Mouse (Mus musculus) limb, embryonic 11.5 days (tissue): ENCODE measurements around the gene Fgfr2. TPM values are rescaled to one million over a fixed set of nuclear protein-coding genes. Genes with fewer than 3 reads are reported as not detected.

ENCODE experiments used
- ATAC-seq: fragments of 200-750 bp; cut with Nextera tagmentation; 2 replicates; pipeline ENCODE4 v1.8.0; 2017; ENCODE audit warnings: low read depth; ENCODE audit not compliant: insufficient number of reproducible peaks, low FRiP score, low TSS enrichment
- DNase-seq: peaks from one replicate; pipeline ENCODE4 v3.0.0-alpha.2; 2015; ENCODE audit warnings: low spot score
- H3K27ac ChIP-seq: fragments of 300-500 bp; sonication (generic); replicated peaks from 2 replicates; pipeline ENCODE4 v1.5.1; 2014; ENCODE audit warnings: low read depth, mild to moderate bottlenecking, low read length
- H3K27me3 ChIP-seq: fragments of 300-500 bp; sonication (generic); 2 replicates; pipeline ENCODE4 v1.6.1; 2014; ENCODE audit warnings: mild to moderate bottlenecking, low read length, mixed read lengths; ENCODE audit not compliant: control insufficient read depth, insufficient read depth
- H3K36me3 ChIP-seq: fragments of 300-500 bp; sonication (generic); 2 replicates; pipeline ENCODE4 v1.6.1; 2014; ENCODE audit warnings: mild to moderate bottlenecking, low read length, moderate library complexity, mixed read lengths; ENCODE audit not compliant: control insufficient read depth, insufficient read depth
- H3K4me1 ChIP-seq: fragments of 300-500 bp; sonication (generic); 2 replicates; pipeline ENCODE4 v1.6.1; 2014; ENCODE audit warnings: low read length, mixed read lengths; ENCODE audit not compliant: control insufficient read depth, insufficient read depth
- H3K4me2 ChIP-seq: fragments of 300-500 bp; sonication (generic); 2 replicates; pipeline ENCODE4 v1.6.1; 2014; ENCODE audit warnings: low read depth, mild to moderate bottlenecking, moderate library complexity; ENCODE audit not compliant: severe bottlenecking
- H3K4me3 ChIP-seq: fragments of 300-500 bp; sonication (generic); 2 replicates; pipeline ENCODE4 v1.5.1; 2014; ENCODE audit warnings: low read depth, low read length
- H3K9ac ChIP-seq: fragments of 300-500 bp; sonication (generic); 2 replicates; pipeline ENCODE4 v1.6.1; 2014; ENCODE audit warnings: mild to moderate bottlenecking, low read length
- H3K9me3 ChIP-seq: fragments of 300-500 bp; sonication (generic); 2 replicates; pipeline ENCODE4 v1.6.1; 2016; ENCODE audit warnings: low read length; ENCODE audit not compliant: control insufficient read depth
- WGBS: fragments of 180-500 bp; shearing (Covaris S2); extraction: QIAGEN DNeasy Blood & Tissue Kit; methylation state at CpG from one replicate; pipeline ENCODE4 v1.1.7; 2014; 5-methylcytosine and 5-hydroxymethylcytosine counted together
- polyA plus RNA-seq: library from polyadenylated mRNA; unstranded; fragments of >200 nt; fragmentation: Nextera tagmentation; extraction: Ambion mirVana; gene quantifications from 2 replicates; pipeline ENCODE4 v1.2.1, GENCODE M21; 2014

Fgfr2 gene
- polyA plus RNA-seq, 1 experiment from 2014 or later: 60.1 TPM

DNA sequence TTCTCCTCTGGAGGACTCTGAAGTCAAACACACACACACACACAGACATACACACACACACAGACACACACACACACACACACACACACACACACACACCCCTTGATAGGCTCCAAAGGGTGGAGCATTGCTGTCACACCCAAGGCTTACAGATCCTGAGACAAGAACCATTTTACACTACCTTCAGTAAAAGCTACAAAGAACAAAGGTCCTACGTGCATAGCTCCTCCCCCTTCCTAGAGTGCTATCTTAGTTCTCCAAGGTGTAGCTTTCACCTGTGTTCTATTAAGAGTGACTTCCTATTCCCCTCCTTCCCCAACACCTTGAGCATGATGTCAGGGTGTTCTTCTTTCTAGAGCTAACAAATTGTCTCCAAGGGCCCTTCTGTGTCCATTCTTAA is 1047.3 kb downstream of the Fgfr2 start:
- H3K4me3 ChIP-seq: no peak overlapping the region
- no peak overlapping the region for H3K27ac ChIP-seq
- WGBS: 79% methylated on average over 1 of the region's 1 CpGs
- H3K36me3 ChIP-seq: no peaks in the 10 kb centered on the region
- H3K4me2 ChIP-seq: no peak overlapping the region
- DNase-seq (no peak), ATAC-seq (no peak)
- H3K4me1 ChIP-seq: no peaks in the 10 kb centered on the region
- no peaks in the 10 kb centered on the region for H3K27me3 ChIP-seq
- no peak overlapping the region for H3K9ac ChIP-seq
- no peaks in the 10 kb centered on the region for H3K9me3 ChIP-seq

DNA sequence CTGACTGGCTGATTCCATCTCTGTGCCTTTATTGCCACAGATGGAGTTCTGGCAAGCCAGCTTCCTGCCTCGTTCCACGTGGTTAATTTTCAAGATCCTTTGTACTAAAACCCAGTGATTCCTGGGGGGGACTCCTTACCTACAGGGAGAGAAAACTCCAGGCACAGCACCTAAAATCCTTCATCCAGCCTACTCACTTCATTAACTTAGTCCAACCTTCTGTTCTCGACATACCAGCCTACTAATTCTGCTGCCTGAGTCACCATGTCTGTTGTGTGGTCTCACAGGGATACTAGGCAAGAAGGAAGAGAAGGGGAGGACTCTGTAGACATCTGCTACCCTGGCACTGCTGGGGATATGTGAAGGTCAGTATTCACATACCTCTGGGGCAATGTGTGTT is 1048.6 kb downstream of the Fgfr2 start:
- Histone ChIP-seq H3K36me3 (no peaks in the 10 kb centered on the region), H3K27ac (no peak overlapping the region), H3K9ac (no peak overlapping the region), H3K4me1 (no peaks in the 10 kb centered on the region), H3K9me3 (no peaks in the 10 kb centered on the region), H3K4me2 (no peak overlapping the region), H3K4me3 (no peak overlapping the region), H3K27me3 (no peaks in the 10 kb centered on the region)
- ATAC-seq (no peak), DNase-seq (no peak)
- WGBS: 55% methylated on average over 3 of the region's 3 CpGs

GRCm38 (mm10) chr7:132070877-132071625 is 1052.1 kb downstream of the Fgfr2 start:
- Histone ChIP-seq H3K9me3 (no peaks in the 10 kb centered on the region), H3K27me3 (no peaks in the 10 kb centered on the region), H3K36me3 (no peaks in the 10 kb centered on the region), H3K4me1 (no peaks in the 10 kb centered on the region), H3K4me2 (no peak overlapping the region), H3K4me3 (no peak overlapping the region), H3K27ac (no peak overlapping the region), H3K9ac (no peak overlapping the region)
- ATAC-seq: no peak
- no peak for DNase-seq
- 95% methylated on average over 6 of the region's 6 CpGs for WGBS

- Histone ChIP-seq H3K9ac (no peak overlapping the region), H3K4me2 (no peak overlapping the region), H3K27me3 (no peaks in the 10 kb centered on the region), H3K9me3 (no peaks in the 10 kb centered on the region), H3K4me3 (no peak overlapping the region), H3K27ac (no peak overlapping the region), H3K36me3 (no peaks in the 10 kb centered on the region), H3K4me1 (no peaks in the 10 kb centered on the region)
- ATAC-seq (no peak), DNase-seq (no peak)
- WGBS: 86% methylated on average over 5 of the region's 5 CpGs
These were observed 1055.2 kb downstream of the Fgfr2 start for GRCm38 (mm10) chr7:132067951-132068350.

- H3K36me3 ChIP-seq: no peaks in the 10 kb centered on the region
- no peak overlapping the region for H3K4me3 ChIP-seq
- H3K9me3 ChIP-seq: no peaks in the 10 kb centered on the region
- no peaks in the 10 kb centered on the region for H3K27me3 ChIP-seq
- H3K4me1 ChIP-seq: no peaks in the 10 kb centered on the region
- no peak overlapping the region for H3K27ac ChIP-seq
- H3K4me2 ChIP-seq: no peak overlapping the region
- DNase-seq (no peak), ATAC-seq (no peak)
- 82% methylated on average over 5 of the region's 5 CpGs for WGBS
- no peak overlapping the region for H3K9ac ChIP-seq
These were observed 1055.6 kb downstream of the Fgfr2 start for GRCm38 (mm10) chr7:132067511-132067910.

- no peaks in the 10 kb centered on the region for H3K9me3 ChIP-seq
- H3K4me1 ChIP-seq: 0 out of 2 replicates have a peak, but pooled peaks cover 2% of the 10 kb centered on the region
- no peak overlapping the region for H3K4me3 ChIP-seq
- ATAC-seq: no peak
- H3K4me2 ChIP-seq: no peak overlapping the region
- 80% methylated on average over 7 of the region's 7 CpGs for WGBS
- no peaks in the 10 kb centered on the region for H3K27me3 ChIP-seq
- no peak overlapping the region for H3K27ac ChIP-seq
- H3K9ac ChIP-seq: no peak overlapping the region
- peak; percentile 65 for DNase-seq
- no peaks in the 10 kb centered on the region for H3K36me3 ChIP-seq
These were observed 1063.0 kb downstream of the Fgfr2 start for GRCm38 (mm10) chr7:132060116-132060515.

DNA sequence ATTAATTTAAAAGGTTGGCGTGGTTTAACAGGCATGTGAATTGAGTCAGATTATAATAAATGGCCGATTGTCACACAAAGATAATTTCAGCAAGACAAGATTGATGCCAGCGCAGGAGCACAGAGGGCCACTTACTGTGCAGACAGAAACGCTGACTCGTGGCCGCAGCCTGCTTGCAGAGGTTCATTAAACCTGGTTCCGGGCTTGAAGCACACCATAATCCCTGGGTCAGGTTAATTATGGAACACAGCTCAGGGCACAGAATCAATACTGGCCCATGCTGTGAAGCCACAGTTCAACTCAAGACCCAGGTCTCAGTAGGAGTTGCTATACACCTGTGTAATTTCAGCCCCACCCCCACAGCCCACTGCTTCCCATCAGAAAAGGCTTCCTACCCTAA is 1066.6 kb downstream of the Fgfr2 start:
- H3K9ac ChIP-seq: no peak overlapping the region
- H3K4me1 ChIP-seq: 0 out of 2 replicates have a peak, but pooled peaks cover 2% of the 10 kb centered on the region
- no peak overlapping the region for H3K27ac ChIP-seq
- H3K9me3 ChIP-seq: no peaks in the 10 kb centered on the region
- H3K4me3 ChIP-seq: no peak overlapping the region
- no peaks in the 10 kb centered on the region for H3K27me3 ChIP-seq
- no peaks in the 10 kb centered on the region for H3K36me3 ChIP-seq
- ATAC-seq (no peak), DNase-seq (no peak)
- no peak overlapping the region for H3K4me2 ChIP-seq
- 38% methylated on average over 7 of the region's 7 CpGs for WGBS

GRCm38 (mm10) chr7:132046662-132047061 is 1076.5 kb downstream of the Fgfr2 start:
- ATAC-seq: no peak
- Histone ChIP-seq H3K27me3 (no peaks in the 10 kb centered on the region), H3K4me3 (no peak overlapping the region), H3K9ac (no peak overlapping the region), H3K4me2 (no peak overlapping the region), H3K4me1 (no peaks in the 10 kb centered on the region), H3K9me3 (no peaks in the 10 kb centered on the region), H3K27ac (no peak overlapping the region), H3K36me3 (no peaks in the 10 kb centered on the region)
- 65% methylated on average over 4 of the region's 4 CpGs for WGBS
- DNase-seq: no peak
